Mouse (Mus musculus): ENCODE measurements around the gene Camta1.

The Camta1 gene

DNA sequence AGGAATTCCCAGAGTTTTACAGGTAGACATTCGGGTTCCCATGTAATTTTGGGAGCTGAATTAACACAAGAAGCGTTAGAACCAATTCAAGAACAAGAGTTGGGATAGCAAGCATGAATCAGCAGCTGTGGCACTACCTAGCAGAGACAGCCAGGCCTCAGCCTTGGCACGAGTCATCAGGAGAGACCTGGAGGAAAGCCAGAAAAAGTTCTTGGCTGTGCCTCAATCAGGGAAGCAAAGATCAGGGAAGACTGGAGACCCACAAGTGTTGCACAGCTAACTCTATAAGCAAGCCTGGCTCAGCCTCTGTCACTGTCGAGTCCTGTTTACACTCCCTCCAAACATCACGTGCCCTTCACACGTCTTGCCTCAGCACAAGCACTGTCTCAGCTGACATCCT lies 899.4 kb downstream of the Camta1 start:
- DNase-seq: no peak

DNA sequence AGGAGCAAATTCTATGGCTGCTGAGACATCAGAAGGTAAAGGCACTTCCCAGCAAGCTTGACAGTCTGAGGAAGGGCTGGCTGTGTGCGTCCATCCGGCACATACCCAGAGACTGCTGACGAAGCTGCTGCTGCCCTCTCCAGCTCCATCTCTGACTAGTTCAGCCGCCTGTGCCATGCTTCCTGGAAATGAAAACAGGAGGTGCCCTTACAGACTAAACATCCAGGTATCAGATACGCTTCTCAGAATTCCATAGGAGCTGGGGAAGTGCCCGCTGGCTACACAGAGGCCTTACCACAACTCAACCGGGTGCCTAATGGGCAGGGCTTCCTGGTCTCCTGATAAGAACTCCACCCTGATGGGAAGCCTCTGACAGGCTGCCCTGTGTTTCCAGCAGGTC lies 903.1 kb downstream of the Camta1 start:
- DNase-seq: no peak

DNA sequence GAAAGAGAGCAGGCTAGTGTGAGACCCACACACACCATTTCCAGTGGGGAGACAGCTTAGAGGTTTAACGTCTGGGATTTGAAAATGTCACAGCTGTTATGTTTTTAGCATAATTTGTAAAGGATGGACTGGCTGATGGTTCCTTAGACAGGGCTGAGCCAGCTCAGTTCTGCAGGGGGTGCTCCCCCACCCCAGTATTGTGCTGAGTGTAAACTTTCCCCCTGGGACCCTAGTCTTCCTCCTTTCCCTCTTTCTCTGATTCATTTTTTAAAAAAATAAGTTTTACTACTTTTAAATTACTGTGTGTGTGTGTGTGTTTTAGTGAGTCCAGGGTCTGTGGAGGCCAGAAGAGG lies 904.6 kb downstream of the Camta1 start:
- DNase-seq: no peak

DNA sequence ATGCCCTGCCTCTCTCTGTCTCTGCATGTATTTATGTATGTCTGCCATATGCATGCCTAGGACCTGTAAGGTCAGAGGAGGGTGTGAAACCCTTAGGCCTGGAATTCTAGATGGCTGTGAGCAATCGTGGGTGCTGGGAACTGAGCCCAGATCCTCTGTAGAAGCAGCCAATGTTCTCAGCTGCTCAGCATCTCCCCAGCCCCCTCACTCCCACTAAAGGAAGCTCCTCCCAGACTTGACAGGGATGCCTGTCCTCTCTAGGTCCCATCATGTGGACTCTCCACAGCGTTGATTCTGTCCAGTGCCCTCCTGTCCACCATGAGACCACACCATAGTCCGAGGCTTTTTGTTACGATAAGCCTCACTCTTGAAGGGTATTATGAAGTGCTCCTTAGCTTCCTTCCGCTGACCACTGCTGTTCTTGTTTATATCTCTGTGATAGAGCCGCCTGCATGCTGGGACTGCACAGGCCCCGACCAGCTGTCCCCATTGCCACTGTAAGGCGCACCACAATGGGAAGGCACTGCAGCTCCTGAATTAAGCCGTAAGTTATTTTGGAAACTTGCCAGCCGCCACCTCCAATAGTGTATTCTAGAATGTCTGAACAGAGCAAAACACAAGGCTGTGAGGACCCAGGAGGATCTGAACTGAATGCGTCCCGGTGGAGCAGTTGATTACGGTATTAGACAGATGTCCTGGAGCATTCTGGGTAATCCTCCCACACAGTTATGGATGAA lies 905.1 kb downstream of the Camta1 start:
- DNase-seq: no peak

DNA sequence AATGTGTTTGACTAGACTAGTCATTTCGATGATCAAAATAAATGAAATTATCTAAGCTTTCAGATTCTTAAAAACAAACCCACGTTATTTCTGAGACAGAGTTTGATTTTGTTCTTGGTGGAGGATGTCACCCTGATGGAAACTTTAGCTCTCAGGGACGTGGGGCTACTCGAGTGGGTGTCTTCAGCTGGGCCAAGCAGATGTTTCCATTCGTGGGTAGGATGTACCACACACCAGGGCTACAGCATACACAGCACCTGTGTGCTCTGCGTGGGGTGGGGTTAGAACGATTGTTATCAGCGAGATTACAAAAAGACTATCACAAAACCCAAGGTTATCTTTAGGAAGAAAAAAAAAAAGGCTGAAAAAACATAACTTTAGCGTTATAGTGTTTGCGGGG lies 910.7 kb downstream of the Camta1 start:
- no peak for DNase-seq

DNA sequence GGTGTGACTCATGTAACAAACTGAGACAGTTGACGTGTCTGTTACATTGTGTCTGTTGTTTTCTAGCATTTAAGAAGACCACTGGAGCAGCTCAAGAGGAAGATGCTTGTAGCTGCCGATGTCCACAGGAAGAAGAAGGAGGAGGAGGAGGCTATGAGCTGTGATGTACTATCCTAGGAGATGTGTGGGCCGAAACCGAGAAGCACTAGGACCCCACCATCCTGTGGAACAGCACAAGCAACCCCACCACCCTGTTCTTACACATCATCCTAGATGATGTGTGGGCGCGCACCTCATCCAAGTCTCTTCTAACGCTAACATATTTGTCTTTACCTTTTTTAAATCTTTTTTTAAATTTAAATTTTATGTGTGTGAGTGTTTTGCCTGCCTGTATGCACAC lies 917.0 kb downstream of the Camta1 start:
- no peak for DNase-seq

DNA sequence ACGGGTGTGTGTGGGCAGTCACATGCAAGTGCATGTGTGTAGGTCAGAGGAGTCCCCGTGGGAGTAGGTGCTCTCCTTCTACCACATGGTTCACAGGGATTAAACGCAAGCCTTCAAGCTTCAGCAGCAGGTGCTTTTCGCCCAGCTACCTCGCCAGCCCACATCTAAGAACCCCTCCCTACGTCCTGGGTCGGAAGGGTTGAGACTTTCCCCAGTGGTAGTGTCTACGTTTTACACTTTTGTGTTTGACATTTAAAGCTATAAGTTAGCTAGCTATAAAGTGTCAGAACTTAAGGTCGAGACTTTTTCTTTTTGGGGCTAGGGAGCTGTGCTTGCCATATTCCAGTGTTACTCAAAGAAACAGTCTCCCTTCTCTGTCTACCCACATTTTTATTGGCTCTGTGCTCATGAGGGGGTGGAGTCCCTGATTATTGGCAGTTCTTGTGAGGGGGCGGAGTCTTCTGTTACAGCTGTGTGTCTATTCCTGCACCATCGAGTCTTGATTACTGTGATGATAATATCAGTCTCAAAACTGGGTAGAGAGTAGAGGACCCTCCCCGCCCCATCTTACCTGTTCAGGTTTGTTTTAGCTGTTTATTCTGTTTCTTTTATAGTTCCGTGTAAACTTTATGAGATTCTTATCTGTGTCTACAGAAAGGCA lies 921.6 kb downstream of the Camta1 start:
- peak in 1 of 2 experiments; percentile 13 for DNase-seq

DNA sequence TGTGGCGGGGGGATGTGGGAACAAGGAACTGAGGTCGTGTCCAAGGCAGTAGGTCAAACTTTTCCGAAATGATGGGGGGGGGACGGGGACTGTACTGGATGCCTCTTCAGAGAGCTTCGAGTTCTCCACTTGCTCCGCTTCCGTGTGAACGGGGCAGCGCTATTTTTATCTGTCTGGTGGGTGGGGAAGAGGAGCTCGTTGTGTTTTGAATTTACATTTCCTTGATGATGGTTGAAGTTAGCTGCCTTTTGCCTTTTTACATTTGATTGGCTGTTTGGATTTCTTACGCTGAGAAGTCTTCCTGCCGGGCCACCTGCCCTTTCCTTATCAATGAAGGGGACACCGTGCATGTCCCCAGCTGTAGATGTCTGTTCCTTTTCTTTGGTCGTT lies 923.6 kb downstream of the Camta1 start:
- no peak for DNase-seq

DNA sequence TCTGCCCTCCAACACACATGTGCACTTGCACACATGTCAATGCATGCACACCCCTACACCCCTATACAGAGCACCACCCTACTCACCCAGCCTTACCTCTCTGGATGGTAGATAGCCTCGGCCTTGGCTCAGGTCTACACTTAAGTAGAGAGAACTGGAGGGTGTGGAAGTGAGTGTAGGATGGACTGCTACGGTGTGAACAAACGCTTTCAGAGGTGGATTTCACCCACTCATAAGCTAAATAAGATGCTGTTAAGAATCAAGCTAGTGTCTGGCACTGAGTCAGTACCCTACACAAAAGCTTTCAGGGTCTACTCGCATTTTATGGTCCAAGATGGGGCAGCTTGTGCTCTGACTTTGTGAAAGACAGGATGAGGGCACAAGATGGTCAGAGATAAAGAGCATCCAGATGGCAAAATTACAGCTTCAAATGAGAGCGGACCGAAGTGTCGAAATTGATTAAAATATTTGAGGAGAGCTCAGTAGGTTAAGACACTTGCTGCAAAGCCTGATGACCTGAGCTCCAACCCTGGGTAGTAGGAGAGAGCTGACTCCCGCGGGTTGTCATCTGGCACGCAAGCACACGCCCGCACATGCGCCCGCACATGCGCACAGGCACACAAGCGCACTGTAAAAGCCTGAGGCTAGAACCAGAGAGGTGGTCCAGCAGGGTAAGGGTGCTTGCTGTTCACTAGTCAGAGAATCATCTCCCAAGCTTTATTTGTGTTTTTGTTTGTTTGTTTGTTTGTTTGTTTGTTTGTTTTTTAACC lies 924.2 kb downstream of the Camta1 start:
- DNase-seq: peak; percentile 16 to 27

DNA sequence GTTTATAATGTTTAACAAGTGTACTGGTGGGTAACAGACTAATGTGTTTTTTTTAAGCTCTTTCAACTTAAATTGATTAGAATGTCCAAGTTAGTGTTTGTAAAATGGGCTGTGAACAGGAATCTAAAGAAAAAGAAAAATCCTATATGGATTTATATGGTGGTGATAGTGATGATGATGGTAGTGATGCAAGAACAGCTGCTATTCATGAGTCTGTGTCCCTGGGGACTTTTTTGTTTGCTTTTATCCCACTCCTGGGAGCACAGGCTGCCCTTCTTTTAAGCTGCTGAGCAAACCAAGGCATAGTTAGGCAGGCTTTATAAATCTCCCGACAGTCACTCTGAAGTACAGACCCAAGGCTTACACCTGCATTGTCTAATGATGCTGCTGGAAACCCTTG lies 928.2 kb downstream of the Camta1 start:
- DNase-seq: no peak

DNA sequence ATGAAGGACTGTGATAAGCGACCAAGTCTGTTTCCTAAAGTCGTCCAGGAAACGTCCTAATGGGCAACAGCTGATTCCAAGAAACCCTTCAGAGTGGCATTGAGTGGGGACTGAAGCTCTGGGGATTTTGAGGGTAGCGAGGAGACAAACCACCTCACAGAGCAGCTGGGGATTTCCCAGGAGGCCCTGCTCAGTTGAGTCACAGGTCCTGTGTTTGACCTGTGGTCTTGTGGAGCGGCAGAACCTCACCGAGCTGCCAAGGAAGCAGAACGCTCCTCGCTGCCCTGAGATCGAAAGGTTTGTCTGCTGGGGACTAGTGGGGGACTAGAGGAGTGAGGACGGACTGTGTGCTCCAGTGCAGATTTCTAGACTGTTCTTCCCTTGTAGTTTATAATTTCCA lies 933.9 kb downstream of the Camta1 start:
- DNase-seq: peak; percentile 23 to 46

DNA sequence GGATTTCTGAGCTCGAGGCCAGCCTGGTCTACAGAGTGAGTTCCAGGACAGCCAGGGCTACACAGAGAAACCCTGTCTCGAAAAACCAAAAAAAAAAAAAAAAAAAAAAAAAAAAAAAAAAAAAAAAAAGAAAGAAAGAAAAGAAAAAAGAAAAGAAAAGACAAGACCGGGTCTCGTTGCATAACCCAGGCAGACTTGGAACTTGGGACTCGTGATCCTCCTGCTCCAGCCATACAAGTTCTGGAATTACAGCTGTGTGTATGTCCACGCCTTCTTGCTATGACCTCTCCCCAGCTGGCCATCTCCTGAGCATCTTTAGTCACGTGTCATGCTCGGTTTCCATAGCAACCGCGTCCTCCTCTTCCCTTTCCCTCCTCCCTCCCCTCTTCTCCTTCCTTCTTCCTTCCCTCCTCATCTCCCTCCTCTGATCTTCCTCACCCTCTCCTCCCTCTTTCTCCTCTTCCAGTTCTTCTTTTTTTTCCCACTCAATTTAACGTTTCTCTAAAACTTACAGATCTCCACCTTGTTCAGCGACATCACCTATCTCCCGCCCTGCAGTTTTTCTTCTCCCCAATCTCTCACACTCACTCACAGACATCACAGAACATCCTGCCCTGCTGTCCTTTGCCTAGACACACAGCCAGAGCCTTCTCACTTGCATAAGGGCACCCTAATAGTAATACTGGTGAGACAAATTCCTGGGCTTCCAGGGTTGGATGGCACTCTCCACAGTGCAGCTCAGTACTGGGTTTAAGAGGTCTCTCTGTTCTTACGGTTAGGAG lies 934.6 kb downstream of the Camta1 start:
- DNase-seq: peak in 1 of 2 experiments; percentile 7

DNA sequence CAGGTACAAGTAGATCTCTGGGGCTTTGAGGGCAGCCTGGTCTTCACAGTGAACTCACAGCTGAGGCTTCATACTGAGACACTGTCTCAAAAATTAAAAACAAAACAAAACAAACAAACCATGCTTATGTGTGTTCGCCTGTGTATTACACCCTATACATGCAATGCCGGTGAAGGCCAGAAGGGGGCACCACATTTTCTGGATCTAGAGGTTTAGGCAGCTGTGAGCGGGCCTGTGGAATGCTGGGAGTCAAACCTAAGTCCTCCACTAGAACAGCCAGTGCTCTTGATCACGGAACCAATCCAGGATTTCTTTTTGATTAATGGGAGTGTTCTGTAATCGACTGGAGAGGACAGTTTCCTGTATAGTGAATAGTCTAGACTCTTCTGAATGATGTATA lies 935.8 kb downstream of the Camta1 start:
- peak; percentile 32 to 36 for DNase-seq

DNA sequence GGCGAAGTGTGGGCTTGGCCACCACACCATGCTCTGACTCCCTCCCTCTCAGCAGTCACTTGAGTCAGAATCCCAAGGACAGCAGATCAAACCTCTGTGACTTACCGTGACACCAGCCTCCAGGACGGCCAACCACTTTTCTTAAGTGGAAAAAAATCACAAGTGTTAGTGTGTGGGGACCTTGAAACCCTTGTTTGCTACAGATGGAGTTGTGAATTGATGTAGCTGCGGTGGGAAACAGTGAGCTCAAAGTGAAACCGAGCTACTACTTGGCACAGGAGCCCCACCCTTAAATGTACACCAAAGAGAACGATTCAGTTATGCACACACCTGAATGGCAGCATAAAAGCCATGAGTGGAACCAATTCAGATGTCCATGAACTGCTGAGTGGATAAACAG lies 936.7 kb downstream of the Camta1 start:
- no peak for DNase-seq

DNA sequence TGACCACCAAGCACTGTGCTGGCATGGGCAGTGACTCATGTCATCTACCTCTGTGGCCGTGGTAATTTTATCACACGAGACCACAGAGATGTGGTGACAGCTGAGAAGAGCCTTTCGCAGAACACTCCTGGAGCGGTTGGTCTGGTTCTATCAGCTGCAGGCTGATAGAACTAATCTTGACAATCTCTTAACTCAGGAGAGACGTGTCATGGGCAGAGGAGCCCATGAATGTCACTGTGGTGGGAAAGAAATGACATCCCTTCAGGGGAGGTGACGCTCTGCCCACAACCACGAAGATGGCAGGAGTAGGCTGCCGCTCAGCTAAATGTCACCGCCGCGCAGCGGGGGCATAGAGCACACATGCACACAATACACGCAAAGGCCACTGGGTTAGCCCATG lies 937.4 kb downstream of the Camta1 start:
- no peak for DNase-seq

DNA sequence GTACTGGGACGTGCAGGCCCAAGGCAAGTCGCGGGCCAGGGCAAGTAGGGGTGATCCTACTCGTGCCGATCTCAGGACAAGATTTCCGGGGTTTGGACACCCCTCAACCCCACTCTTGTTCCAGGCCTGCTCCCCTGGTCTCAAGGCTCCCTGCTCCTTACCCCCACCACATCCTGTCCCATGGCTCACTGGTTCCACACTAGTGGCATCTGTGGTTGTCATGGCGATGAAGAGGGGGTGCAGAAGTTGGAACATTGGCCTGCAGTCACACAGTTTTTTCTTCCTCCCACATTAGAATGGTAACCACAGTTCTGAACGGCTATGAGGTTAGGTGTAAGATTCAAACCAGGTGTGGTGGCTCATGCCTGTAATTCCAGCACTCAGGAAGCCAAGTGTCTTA lies 940.5 kb downstream of the Camta1 start:
- peak; percentile 20 to 22 for DNase-seq

DNA sequence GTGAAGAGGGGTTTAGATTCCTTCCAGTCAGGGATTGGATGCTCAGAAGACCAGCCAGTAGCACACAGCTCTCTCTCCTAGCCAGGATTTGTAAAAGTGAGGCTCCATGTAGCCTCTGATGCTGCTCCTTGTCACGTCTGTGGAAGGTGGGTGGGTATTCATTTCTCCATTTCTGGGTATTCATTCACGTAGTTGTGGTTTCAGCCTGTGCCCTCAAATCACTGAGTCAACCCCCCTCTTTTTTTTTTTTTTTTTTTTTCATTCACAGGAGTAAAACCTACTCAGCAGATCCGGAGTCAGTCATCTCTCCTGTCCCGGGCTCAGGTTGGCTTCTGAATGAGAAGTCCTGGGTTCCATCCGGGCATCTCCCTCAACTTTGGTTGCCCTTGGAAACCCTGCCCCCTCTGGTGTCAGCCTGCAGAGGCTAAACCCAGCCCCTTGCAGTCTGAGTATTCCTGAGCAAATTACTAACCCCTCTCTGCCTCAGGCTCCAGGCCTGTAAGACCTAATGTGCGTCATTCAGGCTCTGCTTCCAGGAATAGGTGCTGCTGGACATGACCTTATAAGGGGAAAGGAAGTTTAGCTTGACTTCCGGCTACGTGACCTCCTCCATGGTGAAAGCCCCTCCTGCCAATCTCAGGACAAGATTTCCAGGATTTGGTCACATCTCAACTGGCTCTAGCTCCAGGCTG lies 944.2 kb downstream of the Camta1 start:
- DNase-seq: no peak

DNA sequence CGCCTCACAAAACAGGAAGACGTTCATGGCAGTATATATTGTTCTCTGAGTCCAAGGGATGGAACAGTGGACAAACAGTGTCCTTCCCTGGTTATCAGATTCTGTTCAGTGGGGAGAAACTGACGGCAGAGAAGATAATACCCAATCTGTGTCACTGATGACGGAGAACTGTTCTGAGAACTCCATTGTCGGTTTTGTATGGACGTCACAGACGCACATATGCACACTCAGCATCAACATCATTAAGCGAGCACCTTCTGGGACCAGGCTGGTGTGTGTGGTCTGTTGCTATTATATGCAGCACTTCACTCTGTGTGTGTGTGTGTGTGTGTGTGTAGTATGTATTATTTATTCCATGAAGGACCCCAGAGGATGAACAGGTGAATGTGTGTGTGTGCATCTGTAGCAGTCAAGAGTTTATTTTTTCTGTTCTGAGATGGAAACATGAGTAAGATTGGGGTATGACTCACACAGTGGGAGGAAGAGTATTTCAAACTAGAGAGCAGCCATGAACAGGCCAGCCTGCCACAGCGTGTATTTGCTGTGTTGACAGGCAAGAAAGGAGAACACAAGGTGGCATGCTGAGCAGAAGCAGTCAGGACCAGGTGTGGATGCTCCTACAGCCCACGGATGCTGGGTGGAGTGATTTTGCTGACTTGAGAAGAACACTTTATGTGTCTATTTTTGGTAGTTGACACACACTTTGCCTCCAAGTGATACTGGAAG lies 946.3 kb downstream of the Camta1 start:
- no peak for DNase-seq

DNA sequence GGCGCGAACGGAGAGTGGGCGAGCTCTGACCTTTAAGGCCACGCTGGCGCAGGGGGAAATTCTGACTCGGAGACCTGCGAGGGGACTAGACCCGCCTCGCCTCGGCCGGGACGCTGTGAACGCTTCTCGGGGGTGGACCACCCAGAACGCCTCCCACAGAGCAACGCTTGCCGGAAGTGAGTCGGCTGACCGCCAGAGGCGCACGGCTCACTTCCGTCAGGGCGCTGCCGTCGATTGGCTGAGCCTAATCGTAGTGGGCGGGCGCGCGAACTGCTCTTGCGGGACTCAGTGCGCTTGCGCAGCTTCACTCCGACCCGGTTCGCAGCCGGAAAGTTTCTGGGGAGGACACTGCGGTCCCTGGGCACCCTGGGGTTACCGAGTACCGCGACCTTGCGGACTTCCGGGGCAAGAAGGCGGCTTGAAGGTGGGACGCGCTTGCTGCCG lies 947.4 kb downstream of the Camta1 start, which contains the start of the genes Park7 and Tnfrsf9:
Gene Park7, minus strand, starts transcription at position 148 of the 444 bp plus-strand sequence.
Gene Tnfrsf9, plus strand, starts transcription at position 273 of the 444 bp plus-strand sequence.
- peak; percentile 92 for DNase-seq

DNA sequence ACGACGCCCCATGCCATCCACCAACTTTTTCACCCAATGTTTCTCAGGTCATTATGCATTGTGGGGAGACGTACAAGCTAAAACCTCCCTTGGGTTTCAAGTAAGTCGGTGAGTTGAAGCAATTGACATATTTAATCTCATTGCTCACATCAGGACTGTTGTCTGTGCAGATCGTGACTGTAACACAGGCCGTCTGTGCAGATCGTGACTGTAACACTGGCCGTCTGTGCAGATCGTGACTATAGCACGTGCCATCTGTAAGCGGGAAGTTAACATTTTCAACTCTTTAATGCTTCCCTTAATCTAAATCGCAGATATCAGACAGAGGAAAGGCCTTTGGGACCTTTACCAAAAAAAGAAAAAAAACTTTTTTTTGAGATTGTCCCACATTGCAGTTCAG lies 947.9 kb downstream of the Camta1 start:
- no peak for DNase-seq

DNA sequence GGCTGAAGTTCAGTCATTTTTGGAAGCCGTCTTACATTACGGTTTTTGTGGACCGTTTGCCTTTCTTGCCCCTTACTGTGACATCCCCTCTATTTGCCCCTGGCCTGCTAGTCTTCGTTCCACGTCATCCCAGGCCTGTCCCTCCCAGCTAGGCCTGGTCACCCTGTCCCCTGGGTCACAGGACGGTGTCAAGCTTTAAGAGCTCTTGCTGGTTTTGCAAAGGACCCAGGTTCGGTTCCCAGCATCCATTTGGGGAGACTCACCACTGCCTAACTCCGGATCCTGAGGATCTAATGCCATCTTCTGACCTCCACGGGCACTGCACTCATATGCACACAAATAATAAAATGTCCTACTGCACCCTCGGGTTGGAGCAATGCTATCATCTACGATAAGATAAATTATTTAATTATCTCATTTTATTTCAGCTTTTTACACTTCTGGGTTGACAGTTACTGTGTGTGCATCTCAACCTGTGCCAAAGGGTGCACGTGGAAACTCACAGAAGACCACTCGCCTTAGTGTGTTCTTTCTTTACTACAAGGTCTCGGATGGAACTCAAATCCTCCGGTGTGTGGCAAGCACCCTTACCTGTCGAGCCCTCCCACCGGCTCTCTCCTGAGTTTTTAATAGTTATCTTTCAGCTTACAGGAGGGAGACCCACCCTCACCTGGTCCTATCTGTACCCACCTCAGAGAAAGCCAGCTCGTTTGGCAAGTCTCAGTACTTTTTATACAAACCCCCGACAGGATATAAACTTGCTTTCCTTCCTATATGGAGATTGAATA lies 951.3 kb downstream of the Camta1 start:
- no peak for DNase-seq

Data from B cell, adult 2 months (primary cell).